In genomic region chr1:57906312-57906711, GRCm38 (mm10) we compare ENCODE assay signal across 15 mouse cellular contexts.
DNase-seq lines count a peak whose midpoint lies in the region; ATAC-seq and TF ChIP-seq lines count a peak whose summit lies in the region.
"Had no signal": no experiment of that assay in that cellular context is flagged by ENCODE, and none has a peak within 500 bp of the region (broad histone marks: within the 10 kb centered on the region; RNA-seq: fewer than 3 reads in every experiment).

No protein-coding gene starts in this region.

- H3K9me3 ChIP-seq in heart, embryonic 15.5 days (replicated peaks): no peaks in the 10 kb centered on the region
- H3K9me3 ChIP-seq in lung, embryonic 15.5 days: no peaks in the 10 kb centered on the region
- no peaks in the 10 kb centered on the region for H3K9me3 ChIP-seq in limb, embryonic 10.5 days (replicated peaks)
- H3K9me3 ChIP-seq: hindbrain, embryonic 13.5 days; liver, embryonic 13.5 days; neural tube, embryonic 12.5 days had no signal

- no peak overlapping the region for H3K9ac ChIP-seq in heart, embryonic 15.5 days
- no peak overlapping the region for H3K9ac ChIP-seq in lung, embryonic 15.5 days
- H3K9ac ChIP-seq: forebrain, postnatal 0 days; hindbrain, embryonic 13.5 days; liver, embryonic 13.5 days; neural tube, embryonic 12.5 days had no signal

- no peak for TF ChIP-seq POLR2A in lung, adult 2 months (IDR thresholded peaks at IDR 0.05; ENCODE audit: borderline replicate concordance, extremely low read depth, low read depth, low read length)

- no peak for TF ChIP-seq CTCF in lung, adult 2 months (IDR thresholded peaks at IDR 0.05; ENCODE audit: insufficient read depth, low read length)

- peaks cover 7% of the 10 kb centered on the region for H3K4me1 ChIP-seq in heart, embryonic 15.5 days (replicated peaks)
- H3K4me1 ChIP-seq in lung, embryonic 15.5 days: peaks cover 8% of the 10 kb centered on the region; the same call in 1 of the 2 replicates
- peaks cover 2% of the 10 kb centered on the region for H3K4me1 ChIP-seq in lung, adult 2 months (ENCODE audit: control insufficient read depth, insufficient read depth, low read length)
- H3K4me1 ChIP-seq in limb, embryonic 10.5 days: peaks cover 33% of the 10 kb centered on the region
- H3K4me1 ChIP-seq: hindbrain, embryonic 13.5 days; liver, embryonic 13.5 days; neural tube, embryonic 12.5 days had no signal

- no peaks in the 10 kb centered on the region for H3K27me3 ChIP-seq in heart, embryonic 15.5 days
- no peaks in the 10 kb centered on the region for H3K27me3 ChIP-seq in lung, embryonic 15.5 days
- H3K27me3 ChIP-seq in limb, embryonic 10.5 days (ENCODE audit: low read depth, poor library complexity, severe bottlenecking): no peaks in the 10 kb centered on the region
- H3K27me3 ChIP-seq: hindbrain, embryonic 13.5 days; liver, embryonic 13.5 days; neural tube, embryonic 12.5 days had no signal

- no peak overlapping the region for H3K4me3 ChIP-seq in heart, embryonic 15.5 days
- H3K4me3 ChIP-seq in lung, embryonic 15.5 days: no peak overlapping the region
- H3K4me3 ChIP-seq in lung, adult 2 months (replicated peaks; ENCODE audit: extremely low read depth, low read depth, low read length): no peak overlapping the region
- H3K4me3 ChIP-seq in limb, embryonic 10.5 days: no peak overlapping the region
- H3K4me3 ChIP-seq: hindbrain, embryonic 13.5 days; liver, embryonic 13.5 days; neural tube, embryonic 12.5 days had no signal

- no peak overlapping the region for H3K4me2 ChIP-seq in heart, embryonic 15.5 days
- H3K4me2 ChIP-seq in lung, embryonic 15.5 days: no peak overlapping the region
- H3K4me2 ChIP-seq: hindbrain, embryonic 13.5 days; liver, embryonic 13.5 days; neural tube, embryonic 12.5 days had no signal

- ATAC-seq in heart, embryonic 15.5 days (replicated peaks; ENCODE audit: insufficient number of reproducible peaks, insufficient read depth, low FRiP score, low read depth): no peak
- peak; percentile 69; the same call in 1 of the 2 replicates for ATAC-seq in lung, embryonic 15.5 days (ENCODE audit: borderline replicate concordance, extremely low read depth, low FRiP score, low TSS enrichment)
- ATAC-seq in erythroblast, adult 5-6 weeks (replicated peaks; ENCODE audit: low FRiP score, poor library complexity, severe bottlenecking): no peak
- no peak for ATAC-seq in monocyte, adult 5-6 weeks (replicated peaks; ENCODE audit: insufficient number of reproducible peaks, low FRiP score, low TSS enrichment, poor library complexity, severe bottlenecking)
- ATAC-seq: forebrain, postnatal 0 days; midbrain, embryonic 16.5 days had no signal

- peaks cover 10% of the 10 kb centered on the region; the same call in 1 of the 2 replicates for H3K36me3 ChIP-seq in heart, embryonic 15.5 days
- H3K36me3 ChIP-seq in lung, embryonic 15.5 days: peaks cover 15% of the 10 kb centered on the region; the same call in 1 of the 2 replicates
- H3K36me3 ChIP-seq in limb, embryonic 10.5 days: no peaks in the 10 kb centered on the region
- H3K36me3 ChIP-seq: liver, embryonic 13.5 days had no signal

- no peak for DNase-seq in heart, adult 11 months
- no peak for DNase-seq in lung, adult 2 months
- no peak for DNase-seq in limb, embryonic 10.5 days (ENCODE audit: low spot score)
- no peak for DNase-seq in spleen, adult 12 weeks (ENCODE audit: low spot score)
- DNase-seq: cerebellum, adult 8-10 months; forebrain, postnatal 0 days; gastrocnemius, postnatal 36 days; liver, embryonic 13.5 days had no signal

- H3K27ac ChIP-seq in heart, embryonic 15.5 days: peak overlapping the region; percentile 6; the same call in 1 of the 2 replicates
- peak overlapping the region; percentile 67 for H3K27ac ChIP-seq in lung, embryonic 15.5 days
- peak overlapping the region; percentile 26; the same call in 1 of the 2 replicates for H3K27ac ChIP-seq in limb, embryonic 10.5 days
- H3K27ac ChIP-seq: hindbrain, embryonic 13.5 days; liver, embryonic 13.5 days; neural tube, embryonic 12.5 days had no signal

Comparison
In these comparisons a context has a peak if more than half of its experiments do, and no peak if none do; other contexts are left out.
1. H3K27ac ChIP-seq: peak in every context shown above with its lines; median percentile 67 in lung, embryonic 15.5 days; 26 in limb, embryonic 10.5 days; 6 in heart, embryonic 15.5 days.